Mouse (Mus musculus): ENCODE results near the gene Fahd2a. TPM values are rescaled to one million over a fixed set of nuclear protein-coding genes. Genes with fewer than 3 reads are reported as not detected.

The Fahd2a gene
- total and polyA plus RNA-seq, 2 experiments from 2014 or later, result 26.3 to 27.4 TPM

- WGBS, result 89% methylated on average over 2 of the region's 2 CpGs
- no peak for ATAC-seq
- no peaks in the 10 kb centered on the region for H3K4me1 ChIP-seq (ENCODE audit: insufficient read depth)
- H3K9me3 ChIP-seq (ENCODE audit: low read length), result no peaks in the 10 kb centered on the region
- H3K4me2 ChIP-seq (ENCODE audit: low read depth), result no peak overlapping the region
- no peak overlapping the region for H3K27ac ChIP-seq (ENCODE audit: low read depth, low read length)
- no peak for TF ChIP-seq CTCF (IDR thresholded peaks at IDR 0.05; ENCODE audit: low read depth)
- no peak for DNase-seq
- H3K27me3 ChIP-seq (ENCODE audit: insufficient read depth, low read length), result no peaks in the 10 kb centered on the region
- H3K9ac ChIP-seq, result no peak overlapping the region
- no peaks in the 10 kb centered on the region for H3K36me3 ChIP-seq (ENCODE audit: insufficient read depth)
- H3K4me3 ChIP-seq (ENCODE audit: low read depth, low read length), result no peak overlapping the region
Measured at GRCm38 (mm10) chr2:127459341-127459740, 15.0 kb upstream of the Fahd2a start.

- Histone ChIP-seq H3K4me2 (ENCODE audit: low read depth) (no peak overlapping the region), H3K9ac (no peak overlapping the region), H3K36me3 (ENCODE audit: insufficient read depth) (no peaks in the 10 kb centered on the region), H3K27me3 (ENCODE audit: insufficient read depth, low read length) (no peaks in the 10 kb centered on the region; the same call in 1 of the 2 replicates), H3K4me1 (ENCODE audit: insufficient read depth) (no peaks in the 10 kb centered on the region), H3K4me3 (ENCODE audit: low read depth, low read length) (no peak overlapping the region), H3K27ac (ENCODE audit: low read depth, low read length) (no peak overlapping the region), H3K9me3 (ENCODE audit: low read length) (no peaks in the 10 kb centered on the region)
- DNase-seq (peak; percentile 78), ATAC-seq (peak; percentile 47; the same call in 1 of the 2 replicates)
- 6% methylated on average over 5 of the region's 5 CpGs for WGBS
- TF ChIP-seq CTCF (IDR thresholded peaks at IDR 0.05; ENCODE audit: low read depth), result peak; percentile 91
Measured at GRCm38 (mm10) chr2:127453764-127454163, 9.4 kb upstream of the Fahd2a start.

GRCm38 (mm10) chr2:127453141-127453540 lies 8.8 kb upstream of the Fahd2a start:
- H3K4me1 ChIP-seq (ENCODE audit: insufficient read depth), result no peaks in the 10 kb centered on the region
- H3K27ac ChIP-seq (ENCODE audit: low read depth, low read length), result no peak overlapping the region
- H3K4me2 ChIP-seq (ENCODE audit: low read depth), result no peak overlapping the region
- DNase-seq (no peak), ATAC-seq (no peak)
- no peaks in the 10 kb centered on the region; the same call in 1 of the 2 replicates for H3K27me3 ChIP-seq (ENCODE audit: insufficient read depth, low read length)
- no peak overlapping the region for H3K4me3 ChIP-seq (ENCODE audit: low read depth, low read length)
- 78% methylated on average over 9 of the region's 9 CpGs for WGBS
- H3K9me3 ChIP-seq (ENCODE audit: low read length), result no peaks in the 10 kb centered on the region
- no peaks in the 10 kb centered on the region for H3K36me3 ChIP-seq (ENCODE audit: insufficient read depth)
- no peak for TF ChIP-seq CTCF (IDR thresholded peaks at IDR 0.05; ENCODE audit: low read depth)
- no peak overlapping the region for H3K9ac ChIP-seq

GRCm38 (mm10) chr2:127451748-127452147 lies 7.4 kb upstream of the Fahd2a start:
- Histone ChIP-seq H3K9ac (no peak overlapping the region), H3K4me1 (ENCODE audit: insufficient read depth) (no peaks in the 10 kb centered on the region), H3K4me3 (ENCODE audit: low read depth, low read length) (no peak overlapping the region), H3K9me3 (ENCODE audit: low read length) (no peaks in the 10 kb centered on the region), H3K27ac (ENCODE audit: low read depth, low read length) (no peak overlapping the region), H3K27me3 (ENCODE audit: insufficient read depth, low read length) (no peaks in the 10 kb centered on the region; the same call in 1 of the 2 replicates), H3K36me3 (ENCODE audit: insufficient read depth) (no peaks in the 10 kb centered on the region), H3K4me2 (ENCODE audit: low read depth) (no peak overlapping the region)
- 66% methylated on average over 6 of the region's 6 CpGs for WGBS
- TF ChIP-seq CTCF (IDR thresholded peaks at IDR 0.05; ENCODE audit: low read depth), result no peak
- ATAC-seq, result no peak
- DNase-seq, result no peak

GRCm38 (mm10) chr2:127449691-127450090 lies 5.3 kb upstream of the Fahd2a start:
- 46% methylated on average over 7 of the region's 7 CpGs for WGBS
- peaks cover 3% of the 10 kb centered on the region; the same call in 1 of the 2 replicates for H3K4me1 ChIP-seq (ENCODE audit: insufficient read depth)
- H3K4me2 ChIP-seq (ENCODE audit: low read depth), result no peak overlapping the region
- H3K9me3 ChIP-seq (ENCODE audit: low read length), result no peaks in the 10 kb centered on the region
- TF ChIP-seq CTCF (IDR thresholded peaks at IDR 0.05; ENCODE audit: low read depth), result no peak
- no peaks in the 10 kb centered on the region for H3K36me3 ChIP-seq (ENCODE audit: insufficient read depth)
- H3K27ac ChIP-seq (ENCODE audit: low read depth, low read length), result no peak overlapping the region
- no peak overlapping the region for H3K9ac ChIP-seq
- DNase-seq (no peak), ATAC-seq (no peak)
- no peaks in the 10 kb centered on the region; the same call in 1 of the 2 replicates for H3K27me3 ChIP-seq (ENCODE audit: insufficient read depth, low read length)
- no peak overlapping the region for H3K4me3 ChIP-seq (ENCODE audit: low read depth, low read length)

GRCm38 (mm10) chr2:127446847-127447246 lies 2.5 kb upstream of the Fahd2a start:
- ATAC-seq, result no peak
- no peak for TF ChIP-seq CTCF (IDR thresholded peaks at IDR 0.05; ENCODE audit: low read depth)
- H3K9ac ChIP-seq, result no peak overlapping the region
- no peaks in the 10 kb centered on the region for H3K36me3 ChIP-seq (ENCODE audit: insufficient read depth)
- no peak for DNase-seq
- H3K4me1 ChIP-seq (ENCODE audit: insufficient read depth), result peaks cover 11% of the 10 kb centered on the region; the same call in 1 of the 2 replicates
- H3K27ac ChIP-seq (ENCODE audit: low read depth, low read length), result no peak overlapping the region
- WGBS, result 54% methylated on average over 3 of the region's 3 CpGs
- no peaks in the 10 kb centered on the region for H3K9me3 ChIP-seq (ENCODE audit: low read length)
- H3K4me2 ChIP-seq (ENCODE audit: low read depth), result no peak overlapping the region
- H3K27me3 ChIP-seq (ENCODE audit: insufficient read depth, low read length), result no peaks in the 10 kb centered on the region; the same call in 1 of the 2 replicates
- H3K4me3 ChIP-seq (ENCODE audit: low read depth, low read length), result no peak overlapping the region

GRCm38 (mm10) chr2:127437697-127438096 lies 6.7 kb downstream of the Fahd2a start:
- Histone ChIP-seq H3K9me3 (ENCODE audit: low read length) (no peaks in the 10 kb centered on the region), H3K36me3 (ENCODE audit: insufficient read depth) (peaks cover 14% of the 10 kb centered on the region), H3K4me3 (ENCODE audit: low read depth, low read length) (no peak overlapping the region), H3K27ac (ENCODE audit: low read depth, low read length) (no peak overlapping the region), H3K9ac (no peak overlapping the region), H3K4me2 (ENCODE audit: low read depth) (no peak overlapping the region), H3K4me1 (ENCODE audit: insufficient read depth) (no peaks in the 10 kb centered on the region), H3K27me3 (ENCODE audit: insufficient read depth, low read length) (no peaks in the 10 kb centered on the region)
- ATAC-seq (no peak), DNase-seq (no peak)
- no peak for TF ChIP-seq CTCF (IDR thresholded peaks at IDR 0.05; ENCODE audit: low read depth)
- WGBS, result 89% methylated on average over 5 of the region's 5 CpGs

All from forebrain, postnatal 0 days (tissue).